Mouse (Mus musculus) liver, embryonic 11.5 days (tissue): ENCODE results near the gene Gm45521. TPM values are rescaled to one million over a fixed set of nuclear protein-coding genes. Genes with fewer than 3 reads are reported as not detected.

Experiments
- ATAC-seq: fragments of 200-750 bp; cut with Nextera tagmentation; replicated peaks from 2 replicates; pipeline ENCODE4 v1.8.0; 2017; ENCODE audit warnings: moderate number of reproducible peaks, mild to moderate bottlenecking, moderate TSS enrichment, moderate library complexity; ENCODE audit not compliant: low FRiP score
- DNase-seq: peaks from one replicate; pipeline ENCODE4 v3.0.0-alpha.2; 2017; ENCODE audit warnings: low spot score
- H3K27ac ChIP-seq: fragments of 300-500 bp; sonication (generic); 2 replicates; pipeline ENCODE4 v1.5.1; 2014; ENCODE audit warnings: mild to moderate bottlenecking, low read depth, low read length, control low read depth
- H3K27me3 ChIP-seq: fragments of 300-500 bp; sonication (generic); replicated peaks from 2 replicates; pipeline ENCODE4 v1.6.1; 2014; ENCODE audit warnings: low read length, mixed read lengths; ENCODE audit not compliant: control insufficient read depth, insufficient read depth
- H3K36me3 ChIP-seq: fragments of 300-500 bp; sonication (generic); 2 replicates; pipeline ENCODE4 v1.6.1; 2014; ENCODE audit warnings: mild to moderate bottlenecking, low read length, moderate library complexity, mixed read lengths; ENCODE audit not compliant: control insufficient read depth, insufficient read depth
- H3K4me1 ChIP-seq: fragments of 300-500 bp; sonication (generic); replicated peaks from 2 replicates; pipeline ENCODE4 v1.6.1; 2014; ENCODE audit warnings: low read length, mixed read lengths; ENCODE audit not compliant: control insufficient read depth, insufficient read depth
- H3K4me2 ChIP-seq: fragments of 300-500 bp; sonication (generic); 2 replicates; pipeline ENCODE4 v1.6.1; 2014; ENCODE audit warnings: mild to moderate bottlenecking, control low read depth, moderate library complexity
- H3K4me3 ChIP-seq: fragments of 300-500 bp; sonication (generic); 2 replicates; pipeline ENCODE4 v1.5.1; 2014; ENCODE audit warnings: low read depth, low read length, control low read depth
- H3K9ac ChIP-seq: fragments of 300-500 bp; sonication (generic); 2 replicates; pipeline ENCODE4 v1.6.1; 2014; ENCODE audit warnings: low read depth, low read length, control low read depth
- H3K9me3 ChIP-seq: fragments of 300-500 bp; sonication (generic); 2 replicates; pipeline ENCODE4 v1.6.1; 2016; ENCODE audit warnings: low read length, inconsistent platforms, mixed read lengths; ENCODE audit not compliant: control insufficient read depth
- WGBS: fragments of 180-500 bp; shearing (Covaris S2); extraction: QIAGEN DNeasy Blood & Tissue Kit; methylation state at CpG from one replicate; pipeline ENCODE4 v1.1.7; 2014; 5-methylcytosine and 5-hydroxymethylcytosine counted together
- polyA plus RNA-seq: library from polyadenylated mRNA; unstranded; fragments of >200 nt; fragmentation: Nextera tagmentation; extraction: Ambion mirVana; gene quantifications from 2 replicates; pipeline ENCODE4 v1.2.1, GENCODE M21; 2014

Gene Gm45521
- polyA plus RNA-seq, 1 experiment from 2014 or later: not detected

GRCm38 (mm10) chr14:7962626-7963025 lies 5.5 kb downstream of the Gm45521 start:
- Histone ChIP-seq H3K4me1 (no peaks in the 10 kb centered on the region; the same call in 1 of the 2 replicates), H3K9ac (no peak overlapping the region), H3K9me3 (no peaks in the 10 kb centered on the region), H3K27me3 (no peaks in the 10 kb centered on the region), H3K4me3 (no peak overlapping the region), H3K36me3 (no peaks in the 10 kb centered on the region), H3K27ac (no peak overlapping the region), H3K4me2 (no peak overlapping the region)
- no peak for ATAC-seq
- 77% methylated on average over 2 of the region's 2 CpGs for WGBS
- DNase-seq: no peak

GRCm38 (mm10) chr14:7963160-7963559 lies 6.1 kb downstream of the Gm45521 start:
- DNase-seq: no peak
- Histone ChIP-seq H3K9ac (no peak overlapping the region), H3K36me3 (no peaks in the 10 kb centered on the region), H3K4me2 (no peak overlapping the region), H3K9me3 (no peaks in the 10 kb centered on the region), H3K4me1 (no peaks in the 10 kb centered on the region; the same call in 1 of the 2 replicates), H3K4me3 (no peak overlapping the region), H3K27ac (no peak overlapping the region), H3K27me3 (no peaks in the 10 kb centered on the region)
- no peak for ATAC-seq
- WGBS: 56% methylated on average over 7 of the region's 7 CpGs

- H3K4me1 ChIP-seq: no peaks in the 10 kb centered on the region; the same call in 1 of the 2 replicates
- H3K9ac ChIP-seq: no peak overlapping the region
- DNase-seq (peak; percentile 44), ATAC-seq (peak; percentile 61; the same call in 1 of the 2 replicates)
- 50% methylated on average over 11 of the region's 11 CpGs for WGBS
- no peaks in the 10 kb centered on the region for H3K36me3 ChIP-seq
- no peak overlapping the region for H3K27ac ChIP-seq
- H3K4me2 ChIP-seq: no peak overlapping the region
- H3K9me3 ChIP-seq: no peaks in the 10 kb centered on the region
- no peaks in the 10 kb centered on the region for H3K27me3 ChIP-seq
- no peak overlapping the region for H3K4me3 ChIP-seq
Measured at GRCm38 (mm10) chr14:7964219-7964889, 7.3 kb downstream of the Gm45521 start.

- Histone ChIP-seq H3K9ac (no peak overlapping the region), H3K9me3 (no peaks in the 10 kb centered on the region), H3K4me2 (no peak overlapping the region), H3K27me3 (no peaks in the 10 kb centered on the region), H3K36me3 (no peaks in the 10 kb centered on the region), H3K4me1 (no peaks in the 10 kb centered on the region), H3K27ac (no peak overlapping the region), H3K4me3 (no peak overlapping the region)
- DNase-seq (no peak), ATAC-seq (no peak)
- 58% methylated on average over 10 of the region's 10 CpGs for WGBS
Measured at GRCm38 (mm10) chr14:7971889-7972493, 14.9 kb downstream of the Gm45521 start.

GRCm38 (mm10) chr14:7974643-7975042 lies 17.6 kb downstream of the Gm45521 start:
- Histone ChIP-seq H3K4me1 (no peaks in the 10 kb centered on the region), H3K9ac (no peak overlapping the region), H3K36me3 (no peaks in the 10 kb centered on the region), H3K9me3 (no peaks in the 10 kb centered on the region), H3K27ac (no peak overlapping the region), H3K4me2 (no peak overlapping the region), H3K4me3 (no peak overlapping the region), H3K27me3 (no peaks in the 10 kb centered on the region)
- no peak for ATAC-seq
- WGBS: 84% methylated on average over 1 of the region's 1 CpGs
- DNase-seq: no peak

GRCm38 (mm10) chr14:7975177-7975576 lies 18.1 kb downstream of the Gm45521 start:
- ATAC-seq (no peak), DNase-seq (no peak)
- Histone ChIP-seq H3K27me3 (no peaks in the 10 kb centered on the region), H3K9me3 (no peaks in the 10 kb centered on the region), H3K36me3 (no peaks in the 10 kb centered on the region), H3K4me3 (no peak overlapping the region), H3K9ac (no peak overlapping the region), H3K27ac (no peak overlapping the region), H3K4me1 (no peaks in the 10 kb centered on the region), H3K4me2 (no peak overlapping the region)
- 80% methylated on average over 6 of the region's 6 CpGs for WGBS

- no peaks in the 10 kb centered on the region for H3K9me3 ChIP-seq
- no peak overlapping the region for H3K27ac ChIP-seq
- 77% methylated on average over 1 of the region's 1 CpGs for WGBS
- DNase-seq (no peak), ATAC-seq (no peak)
- no peaks in the 10 kb centered on the region for H3K27me3 ChIP-seq
- no peaks in the 10 kb centered on the region for H3K4me1 ChIP-seq
- H3K4me2 ChIP-seq: no peak overlapping the region
- H3K36me3 ChIP-seq: no peaks in the 10 kb centered on the region
- H3K4me3 ChIP-seq: no peak overlapping the region
- H3K9ac ChIP-seq: no peak overlapping the region
Measured at GRCm38 (mm10) chr14:7977471-7977870, 20.4 kb downstream of the Gm45521 start.

- Histone ChIP-seq H3K27me3 (no peaks in the 10 kb centered on the region), H3K9ac (no peak overlapping the region), H3K4me2 (no peak overlapping the region), H3K4me1 (no peaks in the 10 kb centered on the region), H3K36me3 (no peaks in the 10 kb centered on the region), H3K27ac (no peak overlapping the region), H3K9me3 (no peaks in the 10 kb centered on the region), H3K4me3 (no peak overlapping the region)
- ATAC-seq: no peak
- DNase-seq: no peak
- WGBS: 67% methylated on average over 1 of the region's 1 CpGs
Measured at GRCm38 (mm10) chr14:7978183-7978582, 21.1 kb downstream of the Gm45521 start.

- no peaks in the 10 kb centered on the region for H3K9me3 ChIP-seq
- WGBS: 82% methylated on average over 1 of the region's 1 CpGs
- H3K9ac ChIP-seq: no peak overlapping the region
- H3K27ac ChIP-seq: no peak overlapping the region
- DNase-seq: no peak
- H3K27me3 ChIP-seq: no peaks in the 10 kb centered on the region
- no peak for ATAC-seq
- no peaks in the 10 kb centered on the region for H3K36me3 ChIP-seq
- no peak overlapping the region for H3K4me3 ChIP-seq
- no peak overlapping the region for H3K4me2 ChIP-seq
- H3K4me1 ChIP-seq: no peaks in the 10 kb centered on the region
Measured at GRCm38 (mm10) chr14:7981226-7981625, 24.1 kb downstream of the Gm45521 start.
